Mouse (Mus musculus) thymus, postnatal 14 days (tissue): ENCODE results near the gene Fam234b.

ENCODE experiments used
- DNase-seq: peaks from one replicate; pipeline ENCODE4 v3.0.0; 2021

The Fam234b gene

GRCm38 (mm10) chr6:135275231-135275630 is 77.5 kb downstream of the Fam234b start:
- peak; percentile 28 for DNase-seq

GRCm38 (mm10) chr6:135276474-135277295 is 78.9 kb downstream of the Fam234b start:
- no peak for DNase-seq

GRCm38 (mm10) chr6:135278302-135278701 is 80.5 kb downstream of the Fam234b start:
- no peak for DNase-seq

GRCm38 (mm10) chr6:135279286-135279685 is 81.5 kb downstream of the Fam234b start:
- DNase-seq, result no peak

- no peak for DNase-seq
Observed at GRCm38 (mm10) chr6:135279856-135280255, 82.1 kb downstream of the Fam234b start.

GRCm38 (mm10) chr6:135292391-135292790 is 94.6 kb downstream of the Fam234b start:
- no peak for DNase-seq

GRCm38 (mm10) chr6:135294150-135294549 is 96.4 kb downstream of the Fam234b start:
- no peak for DNase-seq
